Mouse (Mus musculus) adrenal gland, adult 8-10 months (tissue): ENCODE measurements around the gene Olfr165. TPM values are rescaled to one million over a fixed set of nuclear protein-coding genes. Genes with fewer than 3 reads are reported as not detected.
"Not testable (repeated sequence)": the region's sequence is repeated elsewhere in the genome, so short reads cannot be mapped to it uniquely, and the experiment has no call there.

Source experiments
- DNase-seq: peaks from one replicate; pipeline ENCODE4 v3.0.0; 2022
- total RNA-seq, 4 experiments: library from RNA; stranded (reverse); gene quantifications; 2 replicates each; pipeline ENCODE4 v1.2.4; 2022

Olfr165 gene
- not detected for total RNA-seq

- no peak for DNase-seq
These were observed at the start of gene Olfr165 for GRCm38 (mm10) chr16:19423034-19423433. TSS of gene Olfr165 (minus strand) at chr16:19423134.

GRCm38 (mm10) chr16:19464365-19464764, 41.4 kb upstream of the Olfr165 start:
- DNase-seq, result no peak

GRCm38 (mm10) chr16:19458741-19459140, 35.8 kb upstream of the Olfr165 start:
- not testable (repeated sequence) for DNase-seq

GRCm38 (mm10) chr16:19387984-19388383, 35.0 kb downstream of the Olfr165 start:
- no peak for DNase-seq

Other genes starting within 250 kb of the Olfr165 start
- not detected for gene Olfr164, start 109.1 kb downstream of the Olfr165 start, total RNA-seq
- not detected for gene Olfr166, start 60.6 kb upstream of the Olfr165 start, total RNA-seq
- gene Olfr167, start 99.1 kb upstream of the Olfr165 start, total RNA-seq, result not detected
- gene Olfr168, start 112.4 kb upstream of the Olfr165 start, total RNA-seq, result not detected
- gene Olfr169, start 148.7 kb upstream of the Olfr165 start, total RNA-seq, result not detected
- gene Olfr170, start 188.7 kb upstream of the Olfr165 start, total RNA-seq, result not detected
- gene Olfr171, start 206.8 kb upstream of the Olfr165 start, total RNA-seq, result not detected